Mouse (Mus musculus): ENCODE data around the gene Rbbp5. TPM values are rescaled to one million over a fixed set of nuclear protein-coding genes. Genes with fewer than 3 reads are reported as not detected.

Rbbp5 gene
- total RNA-seq, 1 experiment from 2014 or later: 63.9 TPM

- ATAC-seq (replicated peaks in 1 of 2; ENCODE audit: insufficient read depth in 1 of 2, low FRiP score in 2 of 2, low TSS enrichment in 1 of 2, low read depth in 1 of 2, poor library complexity in 2 of 2, severe bottlenecking in 2 of 2): no peak
Measured at GRCm38 (mm10) chr1:132479438-132479837, 2.3 kb downstream of the Rbbp5 start.

- no peak for ATAC-seq (replicated peaks in 1 of 2; ENCODE audit: insufficient read depth in 1 of 2, low FRiP score in 2 of 2, low TSS enrichment in 1 of 2, low read depth in 1 of 2, poor library complexity in 2 of 2, severe bottlenecking in 2 of 2)
Measured at GRCm38 (mm10) chr1:132481619-132482018, 4.5 kb downstream of the Rbbp5 start.

GRCm38 (mm10) chr1:132483234-132483633, 6.1 kb downstream of the Rbbp5 start:
- no peak for ATAC-seq (replicated peaks in 1 of 2; ENCODE audit: insufficient read depth in 1 of 2, low FRiP score in 2 of 2, low TSS enrichment in 1 of 2, low read depth in 1 of 2, poor library complexity in 2 of 2, severe bottlenecking in 2 of 2)

GRCm38 (mm10) chr1:132483759-132484158, 6.6 kb downstream of the Rbbp5 start:
- ATAC-seq (replicated peaks in 1 of 2; ENCODE audit: insufficient read depth in 1 of 2, low FRiP score in 2 of 2, low TSS enrichment in 1 of 2, low read depth in 1 of 2, poor library complexity in 2 of 2, severe bottlenecking in 2 of 2): no peak

GRCm38 (mm10) chr1:132500535-132500934, 23.4 kb downstream of the Rbbp5 start:
- ATAC-seq (replicated peaks in 1 of 2; ENCODE audit: insufficient read depth in 1 of 2, low FRiP score in 2 of 2, low TSS enrichment in 1 of 2, low read depth in 1 of 2, poor library complexity in 2 of 2, severe bottlenecking in 2 of 2): no peak

- ATAC-seq (replicated peaks in 1 of 2; ENCODE audit: insufficient read depth in 1 of 2, low FRiP score in 2 of 2, low TSS enrichment in 1 of 2, low read depth in 1 of 2, poor library complexity in 2 of 2, severe bottlenecking in 2 of 2): no peak
Measured at GRCm38 (mm10) chr1:132505155-132505554, 28.0 kb downstream of the Rbbp5 start.

- ATAC-seq (replicated peaks in 1 of 2; ENCODE audit: insufficient read depth in 1 of 2, low FRiP score in 2 of 2, low TSS enrichment in 1 of 2, low read depth in 1 of 2, poor library complexity in 2 of 2, severe bottlenecking in 2 of 2): no peak
Measured at GRCm38 (mm10) chr1:132506058-132506457, 28.9 kb downstream of the Rbbp5 start, which contains the start of gene Tmem81. TSS of gene Tmem81 (plus strand) at chr1:132506230.

DNA sequence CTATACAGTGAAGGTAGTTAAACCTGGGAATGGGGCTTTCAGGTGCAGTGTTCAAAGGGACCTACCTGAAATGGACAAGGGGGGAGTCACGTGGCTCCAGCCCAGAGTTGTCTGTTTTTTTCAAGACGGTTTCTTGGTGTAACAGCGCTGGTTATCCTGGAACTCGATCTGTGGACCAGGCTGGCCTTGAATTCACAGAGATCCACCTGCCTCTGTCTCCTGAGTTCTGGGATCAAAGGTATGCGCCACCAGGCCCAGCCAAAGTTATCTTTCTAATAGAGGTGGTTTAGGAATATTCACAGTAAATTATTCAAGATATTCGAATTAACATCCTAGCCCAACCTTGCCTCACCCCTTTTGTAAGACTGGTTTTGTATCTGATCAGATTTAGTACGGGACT, 29.5 kb downstream of the Rbbp5 start:
- ATAC-seq (replicated peaks in 1 of 2; ENCODE audit: insufficient read depth in 1 of 2, low FRiP score in 2 of 2, low TSS enrichment in 1 of 2, low read depth in 1 of 2, poor library complexity in 2 of 2, severe bottlenecking in 2 of 2): no peak

DNA sequence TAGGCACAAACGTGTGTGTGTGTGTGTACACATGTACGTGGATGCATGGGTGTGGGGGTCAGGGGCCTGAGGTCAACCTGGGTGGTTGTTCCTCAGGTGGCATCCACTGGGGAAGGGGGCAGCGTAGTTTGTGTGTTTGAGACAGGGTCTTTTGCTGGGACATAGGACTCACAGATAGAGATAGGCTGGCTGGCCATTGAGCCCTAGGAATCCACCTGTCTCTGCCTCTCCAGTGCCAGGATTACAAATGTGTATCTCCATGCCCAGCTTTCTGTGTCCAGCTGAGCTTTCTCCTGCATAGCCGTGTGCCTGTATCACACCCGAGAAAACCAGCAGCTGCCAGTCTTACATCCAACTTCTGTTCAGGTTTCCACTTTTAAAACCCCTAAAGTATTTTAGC, 32.6 kb downstream of the Rbbp5 start:
- no peak for ATAC-seq (replicated peaks in 1 of 2; ENCODE audit: insufficient read depth in 1 of 2, low FRiP score in 2 of 2, low TSS enrichment in 1 of 2, low read depth in 1 of 2, poor library complexity in 2 of 2, severe bottlenecking in 2 of 2)

- no peak for ATAC-seq (replicated peaks in 1 of 2; ENCODE audit: insufficient read depth in 1 of 2, low FRiP score in 2 of 2, low TSS enrichment in 1 of 2, low read depth in 1 of 2, poor library complexity in 2 of 2, severe bottlenecking in 2 of 2)
Measured at GRCm38 (mm10) chr1:132511521-132511920, 34.4 kb downstream of the Rbbp5 start.

DNA sequence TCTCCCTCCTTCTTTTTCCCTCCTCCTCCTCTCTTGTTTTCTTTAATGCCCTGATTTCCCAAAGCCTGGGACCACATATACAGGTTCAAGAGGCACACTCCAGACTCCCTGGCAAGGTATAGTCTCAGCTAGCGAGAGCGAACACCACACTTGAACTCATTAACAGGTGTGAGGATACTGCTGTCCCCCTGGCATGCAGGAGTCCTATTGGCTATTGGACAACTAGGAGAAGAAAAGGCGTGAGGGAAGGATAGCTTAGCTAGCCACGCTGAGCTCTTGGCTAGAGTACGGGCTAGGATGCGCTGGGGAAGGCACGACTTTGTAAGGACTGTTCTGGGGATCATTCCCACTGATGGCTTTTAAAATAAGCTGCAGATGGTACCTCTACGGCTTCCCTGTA, 34.9 kb downstream of the Rbbp5 start:
- ATAC-seq (replicated peaks in 1 of 2; ENCODE audit: insufficient read depth in 1 of 2, low FRiP score in 2 of 2, low TSS enrichment in 1 of 2, low read depth in 1 of 2, poor library complexity in 2 of 2, severe bottlenecking in 2 of 2): no peak

DNA sequence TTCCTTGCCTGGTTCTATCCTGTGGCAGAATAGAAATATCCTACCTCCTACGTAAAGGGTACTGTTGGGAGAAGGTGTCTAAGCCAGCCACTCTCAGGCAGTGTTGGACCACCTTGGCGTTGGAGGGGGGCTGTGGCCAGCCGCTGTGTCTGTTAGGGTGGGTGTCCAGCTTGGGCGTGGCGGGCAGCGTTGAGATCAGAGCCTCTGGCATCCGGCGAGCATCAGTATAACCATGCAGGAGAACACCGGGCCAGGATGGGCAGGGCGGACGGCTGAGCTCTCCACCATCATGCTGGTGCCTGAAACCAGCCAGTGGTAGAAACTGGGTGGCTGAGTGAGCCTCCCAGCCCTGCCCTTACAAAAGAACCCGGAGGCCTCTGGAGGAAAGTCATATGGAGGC, 38.2 kb downstream of the Rbbp5 start:
- no peak for ATAC-seq (replicated peaks in 1 of 2; ENCODE audit: insufficient read depth in 1 of 2, low FRiP score in 2 of 2, low TSS enrichment in 1 of 2, low read depth in 1 of 2, poor library complexity in 2 of 2, severe bottlenecking in 2 of 2)

- no peak for ATAC-seq (replicated peaks in 1 of 2; ENCODE audit: insufficient read depth in 1 of 2, low FRiP score in 2 of 2, low TSS enrichment in 1 of 2, low read depth in 1 of 2, poor library complexity in 2 of 2, severe bottlenecking in 2 of 2)
Measured at GRCm38 (mm10) chr1:132516776-132517175, 39.6 kb downstream of the Rbbp5 start.

GRCm38 (mm10) chr1:132518621-132519020, 41.5 kb downstream of the Rbbp5 start:
- ATAC-seq (replicated peaks in 1 of 2; ENCODE audit: insufficient read depth in 1 of 2, low FRiP score in 2 of 2, low TSS enrichment in 1 of 2, low read depth in 1 of 2, poor library complexity in 2 of 2, severe bottlenecking in 2 of 2): no peak

DNA sequence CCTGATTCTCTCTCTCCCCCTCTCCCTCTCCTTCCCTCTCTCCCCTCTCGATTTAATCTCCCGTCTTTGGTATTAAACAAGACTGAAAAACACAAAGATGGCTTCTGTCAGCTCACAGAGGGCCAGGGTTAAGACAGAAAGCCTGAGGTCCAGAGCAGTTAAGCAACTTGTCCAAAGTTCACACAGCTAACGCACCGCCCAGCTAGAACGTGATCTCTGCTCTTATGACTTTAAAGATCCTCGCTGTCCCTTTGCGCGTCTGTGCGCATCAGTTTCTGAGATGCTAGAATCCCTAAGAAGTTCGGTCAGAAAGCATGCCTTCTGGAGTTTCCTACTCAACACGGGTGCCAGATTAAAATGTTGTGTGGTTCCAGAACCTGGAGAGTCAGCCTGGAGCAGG, 42.6 kb downstream of the Rbbp5 start:
- ATAC-seq (replicated peaks in 1 of 2; ENCODE audit: insufficient read depth in 1 of 2, low FRiP score in 2 of 2, low TSS enrichment in 1 of 2, low read depth in 1 of 2, poor library complexity in 2 of 2, severe bottlenecking in 2 of 2): no peak

DNA sequence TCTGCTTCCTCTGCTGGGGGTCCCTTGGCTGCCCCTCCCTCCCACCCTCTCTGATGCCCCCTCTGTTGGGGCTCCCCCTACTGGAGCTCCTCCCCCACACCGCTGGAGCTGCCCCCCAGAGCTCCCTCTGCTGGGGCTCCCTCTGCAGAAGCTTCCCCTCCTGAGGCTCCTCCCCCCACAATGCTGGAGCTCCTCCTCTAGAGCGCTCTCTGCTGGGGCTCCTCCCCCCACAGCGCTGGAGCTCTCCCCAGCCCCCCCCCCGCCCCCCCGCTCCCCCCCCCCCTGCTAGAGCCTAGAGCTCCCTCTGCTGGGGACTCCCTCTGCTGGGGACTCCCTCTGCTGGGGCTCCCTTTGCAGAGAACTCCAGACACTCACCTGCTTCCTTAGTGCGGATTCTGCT, 43.6 kb downstream of the Rbbp5 start:
- peak; percentile 82 to 84 for ATAC-seq (replicated peaks in 1 of 2; ENCODE audit: insufficient read depth in 1 of 2, low FRiP score in 2 of 2, low TSS enrichment in 1 of 2, low read depth in 1 of 2, poor library complexity in 2 of 2, severe bottlenecking in 2 of 2)

GRCm38 (mm10) chr1:132523048-132523447, 45.9 kb downstream of the Rbbp5 start:
- ATAC-seq (replicated peaks in 1 of 2; ENCODE audit: insufficient read depth in 1 of 2, low FRiP score in 2 of 2, low TSS enrichment in 1 of 2, low read depth in 1 of 2, poor library complexity in 2 of 2, severe bottlenecking in 2 of 2): no peak

DNA sequence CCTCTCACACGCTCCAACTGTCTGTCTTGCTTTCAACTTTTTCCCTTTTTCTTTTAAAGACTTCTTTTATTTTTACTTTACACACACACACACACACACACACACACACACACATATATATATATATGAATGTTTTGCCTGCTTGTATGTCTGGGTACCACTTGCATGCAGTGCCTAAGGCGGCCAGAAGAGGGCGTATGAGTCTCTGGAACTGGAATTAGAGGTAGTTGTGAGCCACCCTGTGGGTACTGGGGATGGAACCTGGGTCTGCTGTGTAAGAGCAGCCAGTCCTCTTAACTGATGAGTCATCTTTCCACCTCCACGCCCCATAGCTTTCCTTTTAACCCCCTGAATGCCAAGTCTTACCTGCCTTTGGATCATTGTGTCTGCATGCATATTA, 46.8 kb downstream of the Rbbp5 start:
- no peak for ATAC-seq (replicated peaks in 1 of 2; ENCODE audit: insufficient read depth in 1 of 2, low FRiP score in 2 of 2, low TSS enrichment in 1 of 2, low read depth in 1 of 2, poor library complexity in 2 of 2, severe bottlenecking in 2 of 2)

GRCm38 (mm10) chr1:132525832-132526231, 48.7 kb downstream of the Rbbp5 start:
- peak; percentile 46 to 68; a peak in 3 of 4 replicates for ATAC-seq (replicated peaks in 1 of 2; ENCODE audit: insufficient read depth in 1 of 2, low FRiP score in 2 of 2, low TSS enrichment in 1 of 2, low read depth in 1 of 2, poor library complexity in 2 of 2, severe bottlenecking in 2 of 2)

DNA sequence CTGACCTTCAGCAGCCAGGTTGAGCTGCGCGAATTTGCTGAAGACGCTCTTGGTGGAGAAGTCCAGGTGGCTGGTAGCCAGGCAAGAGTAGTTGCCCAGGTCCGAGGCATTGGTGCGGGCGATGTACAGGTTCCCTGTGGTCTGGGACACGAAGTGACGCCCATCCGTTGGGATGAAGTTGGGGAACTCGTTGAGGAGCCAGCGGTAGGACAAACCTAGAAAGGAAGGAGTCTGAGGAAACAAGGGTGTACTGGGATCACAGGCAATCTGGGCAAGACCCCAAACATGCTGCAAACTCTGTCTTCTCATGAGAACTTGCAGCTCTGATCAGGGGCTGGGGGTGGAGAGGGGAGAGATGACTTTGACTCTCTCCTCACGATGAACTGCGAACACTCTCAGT, 50.9 kb downstream of the Rbbp5 start:
- no peak for ATAC-seq (replicated peaks in 1 of 2; ENCODE audit: insufficient read depth in 1 of 2, low FRiP score in 2 of 2, low TSS enrichment in 1 of 2, low read depth in 1 of 2, poor library complexity in 2 of 2, severe bottlenecking in 2 of 2)
